Mouse (Mus musculus): Measurements from ENCODE around the gene Dnah1.

The Dnah1 gene

DNA sequence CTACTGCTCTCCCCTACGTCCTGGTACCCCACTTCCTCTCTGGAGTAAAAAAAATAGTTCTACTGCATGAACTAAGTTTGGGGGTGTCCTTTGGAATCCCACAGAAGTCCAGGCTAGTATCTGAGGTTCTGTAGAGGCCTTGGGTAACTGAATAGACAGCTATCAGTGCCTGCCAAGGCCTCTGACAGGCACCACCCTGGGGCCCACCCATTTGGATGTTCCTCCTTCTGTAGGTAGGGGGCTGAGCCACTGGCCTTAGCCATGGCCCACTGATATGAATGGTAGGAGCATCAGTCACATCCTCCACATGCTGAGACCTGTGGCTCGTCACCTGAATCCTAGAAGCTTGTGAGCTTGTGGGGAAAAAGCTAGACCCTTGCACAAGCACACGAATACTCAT is 5.9 kb downstream of the Dnah1 start:
- in situ Hi-C loops (cut with MboI, MseI): loop anchor here (5.0 kb wide), 1 partner anchor 40 kb away; no protein-coding TSS in a partner anchor

DNA sequence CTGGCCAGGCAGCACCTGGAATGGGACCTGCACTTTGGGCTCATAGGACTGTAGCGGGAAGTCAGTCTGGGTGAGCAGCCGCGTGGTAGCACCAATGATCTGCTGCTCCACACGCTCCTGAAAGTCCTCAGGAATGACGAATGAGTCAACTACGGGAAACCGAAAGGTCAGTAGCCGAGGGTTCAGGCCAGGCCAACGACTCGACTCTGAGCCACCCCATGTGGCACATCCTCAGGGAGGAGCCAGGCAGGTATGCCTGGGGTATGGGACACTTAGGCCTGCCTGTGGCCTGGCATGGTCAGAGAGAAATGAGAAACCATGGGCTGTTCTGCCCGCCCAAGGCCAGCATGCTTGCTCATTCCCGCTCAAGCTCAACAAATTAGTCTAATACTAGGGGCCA is 7.1 kb downstream of the Dnah1 start:
- in situ Hi-C loops (cut with MboI, MseI): loop anchor here (5.0 kb wide), 1 partner anchor 39 kb away; no protein-coding TSS in a partner anchor

DNA sequence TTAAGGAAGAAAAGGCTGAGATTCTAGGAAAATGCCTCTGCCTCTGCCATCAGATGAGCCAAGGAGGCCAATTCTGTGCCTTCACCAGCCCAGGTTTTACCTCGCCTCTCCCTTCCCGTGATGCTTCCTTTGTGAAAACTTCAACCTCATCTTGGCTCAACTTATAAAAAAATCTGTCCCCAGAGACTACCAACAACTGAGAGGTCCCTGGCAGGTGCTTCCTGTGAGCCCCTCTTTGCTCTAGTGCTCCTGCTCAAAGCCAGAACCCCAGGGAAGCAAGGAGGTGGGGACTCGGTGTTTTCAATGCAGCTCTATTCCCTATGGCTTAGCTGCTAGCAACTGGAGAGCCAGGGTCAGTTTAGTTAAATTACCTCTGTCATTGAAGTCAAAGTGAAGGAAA is 10.5 kb downstream of the Dnah1 start:
- in situ Hi-C loops (cut with MboI, MseI): loop anchor here (5.0 kb wide), 1 partner anchor 101 kb away; no protein-coding TSS in a partner anchor

DNA sequence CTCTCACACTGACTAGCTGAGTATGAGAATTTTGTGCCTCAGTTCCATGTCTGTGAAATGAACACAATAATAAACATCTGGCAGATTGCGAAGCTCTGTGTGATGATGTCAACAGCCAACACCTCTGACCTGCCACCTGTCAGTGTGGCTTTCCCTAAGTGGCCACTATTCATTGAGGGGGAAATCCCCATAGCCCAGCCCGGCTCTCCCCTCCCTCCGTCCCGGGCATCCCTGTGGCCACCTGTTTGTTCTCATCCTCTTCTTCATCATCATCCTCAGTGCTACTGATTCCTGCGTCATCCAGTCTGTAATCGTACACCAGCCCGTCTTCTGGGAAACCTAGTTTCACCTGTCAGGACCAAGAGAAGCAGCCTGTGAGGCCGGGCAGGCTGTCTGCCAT is 38.0 kb downstream of the Dnah1 start:
- in situ Hi-C loops (cut with MboI, MseI): no loop called here

DNA sequence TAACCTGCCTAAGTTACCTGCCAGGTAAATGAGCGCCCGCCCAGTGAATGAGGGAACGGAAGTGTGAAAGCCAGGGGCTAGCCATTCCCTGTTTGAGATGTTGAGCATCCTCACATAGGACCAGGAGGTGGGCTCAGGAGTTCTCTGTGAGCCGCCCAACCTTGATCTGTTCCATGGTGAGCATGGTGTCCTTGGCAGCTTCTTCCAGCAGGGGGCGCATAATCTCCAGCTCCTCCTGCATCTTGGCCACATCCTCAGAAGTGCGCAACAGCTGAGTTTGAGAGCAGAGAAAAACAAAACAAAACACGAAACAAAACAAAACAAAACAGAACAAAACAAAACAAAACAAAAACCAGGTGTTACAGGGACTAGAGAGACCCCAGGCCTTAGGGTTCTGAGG is 51.5 kb downstream of the Dnah1 start:
- in situ Hi-C loops (cut with MboI, MseI): loop anchor here (5.0 kb wide), 1 partner anchor 200 kb away; no protein-coding TSS in a partner anchor

DNA sequence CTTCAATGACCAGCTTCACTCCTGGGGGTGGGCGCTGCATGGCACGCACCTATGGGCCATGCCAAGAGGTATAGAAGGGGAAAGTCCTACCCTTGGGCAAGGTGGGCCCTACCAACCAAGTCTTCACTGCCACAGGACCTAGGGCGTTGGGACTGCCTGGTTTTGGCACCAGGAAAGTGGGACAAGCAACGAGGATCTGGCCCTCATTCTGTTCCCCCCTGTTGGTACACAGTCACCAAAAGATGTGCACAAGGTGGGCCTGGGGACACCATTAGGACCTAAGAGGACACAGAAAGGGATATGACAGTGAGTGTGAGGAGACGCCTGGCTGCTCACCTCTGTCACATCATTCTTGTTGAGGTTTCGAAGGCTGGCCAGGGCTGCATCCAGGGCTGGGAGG is 52.6 kb downstream of the Dnah1 start:
- in situ Hi-C loops (cut with MboI, MseI): loop anchor here (5.0 kb wide), 1 partner anchor 201 kb away; no protein-coding TSS in a partner anchor

DNA sequence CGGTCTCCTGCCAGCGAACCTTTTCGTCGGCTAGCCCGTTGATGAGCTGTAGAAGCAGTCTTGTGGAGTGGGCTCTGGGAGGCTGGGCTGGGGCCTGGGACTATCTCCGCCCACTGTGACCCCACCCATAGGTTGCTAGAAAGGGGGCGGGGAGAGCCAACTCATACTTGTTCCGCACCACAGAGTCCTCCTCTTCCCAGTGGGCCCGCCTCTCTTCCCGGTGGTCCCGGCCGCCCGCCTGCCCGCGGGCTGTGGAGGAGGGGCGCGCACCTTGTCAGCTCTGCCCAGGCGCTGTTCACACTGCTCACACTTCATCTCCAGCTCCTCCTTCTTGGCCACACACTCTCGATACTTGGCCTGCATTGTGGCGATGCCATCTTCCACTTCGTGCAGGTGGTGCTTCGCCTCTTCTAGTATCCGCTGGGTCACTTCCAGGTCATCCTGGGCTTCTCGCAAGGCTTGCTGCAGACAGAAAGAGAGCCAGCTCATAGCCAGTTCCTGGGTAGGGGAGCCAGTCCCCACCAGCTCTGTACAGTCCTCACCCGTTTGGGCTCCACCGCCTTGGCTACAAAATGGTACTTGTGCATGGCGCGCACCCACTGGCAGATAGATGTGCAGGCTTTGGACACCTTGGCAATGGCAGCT is 54.1 kb downstream of the Dnah1 start:
- in situ Hi-C loops (cut with MboI, MseI): loop anchor here (5.0 kb wide), 1 partner anchor 203 kb away; no protein-coding TSS in a partner anchor

DNA sequence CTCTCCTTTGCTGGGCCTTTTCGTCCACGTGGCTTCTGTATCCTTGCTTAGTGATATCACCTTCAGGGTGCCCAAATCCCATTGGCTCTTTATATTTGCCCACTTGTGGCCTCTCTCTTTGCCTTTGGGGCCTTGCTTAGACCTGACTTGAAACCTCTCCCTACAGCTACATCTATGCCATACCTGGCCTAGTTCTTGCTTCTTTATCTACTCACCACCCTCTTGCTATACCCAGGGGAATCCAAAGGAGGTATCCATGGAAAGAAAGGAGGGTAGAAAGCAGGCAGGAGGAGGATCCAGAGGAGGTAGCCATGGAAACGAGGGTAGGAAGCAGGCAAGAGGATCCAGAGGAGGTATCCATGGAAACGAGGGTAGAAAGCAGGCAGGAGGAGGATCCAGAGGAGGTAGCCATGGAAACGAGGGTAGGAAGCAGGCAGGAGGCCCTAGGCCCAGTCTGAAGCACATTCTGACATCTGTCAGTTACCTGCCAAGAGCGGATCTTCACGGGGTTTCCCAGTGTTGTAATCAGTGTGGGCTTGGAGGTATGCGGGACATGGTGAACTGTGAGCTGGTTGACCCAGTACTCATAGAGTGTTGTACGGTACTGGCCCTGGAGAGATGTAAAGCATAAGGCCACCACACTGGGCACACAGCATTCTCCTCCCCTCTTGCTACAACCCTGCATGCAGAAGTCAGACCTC is 55.2 kb downstream of the Dnah1 start:
- in situ Hi-C loops (cut with MboI, MseI): no loop called here

DNA sequence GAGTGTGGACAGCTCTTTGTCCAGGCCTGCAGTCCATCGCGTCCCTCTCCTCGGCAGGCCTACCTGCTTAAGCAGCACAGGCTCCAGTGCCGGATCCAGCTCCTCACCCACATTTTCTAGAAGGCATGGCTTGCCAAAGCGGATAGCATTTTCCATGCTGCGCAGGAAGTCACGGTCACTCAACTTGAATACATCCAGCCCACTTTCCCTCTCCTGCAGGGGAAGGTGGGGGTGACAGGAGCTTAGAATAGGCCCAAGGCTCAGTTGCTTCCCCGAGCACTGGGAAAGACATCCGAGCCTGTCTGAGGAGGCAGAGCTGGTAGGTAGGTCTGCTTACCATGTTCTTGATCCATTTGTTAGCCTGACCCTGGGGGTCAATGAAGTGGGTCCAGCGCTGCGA is 56.0 kb downstream of the Dnah1 start:
- in situ Hi-C loops (cut with MboI, MseI): no loop called here

DNA sequence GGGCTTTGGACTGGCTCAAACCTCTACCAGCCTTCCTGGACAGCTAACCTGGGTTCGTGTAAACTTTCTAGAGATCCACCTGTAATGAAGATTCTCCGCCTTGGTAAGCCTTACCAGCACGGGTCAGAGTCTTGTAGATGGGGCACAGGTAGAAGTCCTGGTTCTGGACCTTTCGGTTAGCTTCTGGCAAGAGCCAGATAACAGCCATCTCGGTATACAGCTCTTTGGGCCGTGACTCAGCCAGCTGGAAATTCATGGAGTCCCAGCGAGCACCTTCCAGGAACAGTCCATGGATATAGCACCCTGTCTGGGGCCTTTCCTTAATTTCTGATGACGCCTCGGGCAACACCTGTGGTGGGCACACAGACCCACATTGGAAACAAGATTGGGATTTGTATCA is 62.8 kb downstream of the Dnah1 start:
- in situ Hi-C loops (cut with MboI, MseI): no loop called here

DNA sequence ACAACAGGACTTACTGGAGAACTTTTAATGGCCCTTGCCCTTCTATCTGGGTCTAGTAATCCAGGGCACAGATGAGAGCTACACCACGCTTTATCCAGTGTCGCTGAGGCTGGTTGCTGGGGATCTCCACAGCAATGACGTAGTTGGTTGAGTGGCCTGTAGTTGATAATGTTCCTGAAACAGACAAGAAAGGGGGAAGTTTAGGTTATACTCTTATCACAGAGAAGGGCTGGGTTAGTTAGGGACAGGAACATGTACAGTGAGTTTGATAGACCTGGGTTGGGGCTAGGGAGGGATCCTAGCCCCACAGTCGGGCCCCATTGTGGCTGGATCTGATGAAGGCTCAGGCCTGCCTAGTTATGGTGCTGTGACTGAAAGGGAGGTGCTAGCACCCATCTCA is 63.3 kb downstream of the Dnah1 start:
- in situ Hi-C loops (cut with MboI, MseI): no loop called here

DNA sequence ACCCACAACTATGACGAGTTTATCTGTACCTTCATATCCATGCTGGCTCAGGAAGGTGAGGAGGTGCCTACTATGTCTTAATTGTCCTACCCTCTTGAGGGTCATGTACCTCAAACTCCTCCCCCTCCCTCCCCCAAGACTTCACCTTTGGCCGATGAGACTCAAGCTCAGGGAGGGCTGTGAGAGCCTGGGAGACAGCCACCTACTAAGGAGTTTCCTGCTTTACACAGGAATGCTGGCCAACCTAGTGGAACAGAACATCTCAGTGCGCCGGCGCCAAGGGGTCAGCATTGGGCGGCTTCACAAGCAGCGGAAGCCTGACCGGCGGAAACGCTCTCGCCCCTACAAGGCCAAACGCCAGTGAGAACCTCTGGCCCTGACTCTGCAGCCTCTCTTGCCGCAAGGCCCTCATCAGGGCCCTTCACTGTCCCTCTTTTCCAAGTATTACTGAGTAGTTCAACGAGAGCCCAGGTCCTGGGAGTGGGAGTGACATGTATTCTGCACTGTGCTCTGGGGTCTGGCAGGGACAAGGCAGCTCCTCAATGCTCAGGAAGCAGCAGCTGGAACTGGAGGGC is 65.1 kb downstream of the Dnah1 start:
- in situ Hi-C loops (cut with MboI, MseI): no loop called here

DNA sequence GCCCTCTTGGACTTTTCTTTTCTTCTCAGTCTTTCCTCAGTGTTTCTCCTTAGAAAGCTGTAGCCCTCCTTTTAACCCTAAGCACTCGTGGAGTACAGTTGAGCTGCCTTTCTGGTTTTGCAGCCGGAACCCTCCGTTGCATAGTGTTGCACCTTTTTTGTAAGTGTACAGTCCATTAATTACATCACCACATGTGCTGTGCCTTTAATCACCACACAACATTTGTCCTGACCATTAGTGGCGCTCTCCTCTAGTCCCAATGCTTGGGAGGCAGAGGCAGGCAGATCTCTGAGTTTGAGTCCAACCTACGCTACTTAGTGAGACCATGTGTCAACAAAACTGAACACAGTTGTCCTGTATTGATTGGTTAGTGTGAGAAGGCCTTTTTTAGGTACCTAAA is 71.6 kb downstream of the Dnah1 start:
- in situ Hi-C loops (cut with MboI, MseI): loop anchor here (5.0 kb wide), 1 partner anchor 40 kb away; no protein-coding TSS in a partner anchor

DNA sequence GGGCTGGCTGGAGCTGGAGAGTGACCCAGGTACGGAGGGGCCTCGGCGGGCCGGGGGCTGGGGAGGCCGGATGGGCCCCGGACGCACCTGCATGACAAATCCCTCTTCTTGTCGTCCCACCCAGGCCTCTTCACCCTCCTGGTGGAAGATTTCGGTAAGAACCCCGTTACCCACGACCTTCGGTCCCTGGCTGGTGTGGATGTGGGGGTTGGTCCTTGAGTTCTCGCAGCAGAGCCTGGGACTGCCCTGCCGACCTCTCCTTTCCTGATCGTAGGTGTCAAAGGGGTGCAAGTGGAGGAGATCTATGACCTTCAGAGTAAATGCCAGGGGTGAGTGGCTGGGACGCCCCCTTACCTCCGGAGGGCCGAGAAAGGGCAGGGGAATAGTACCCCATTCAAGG is 72.1 kb downstream of the Dnah1 start:
- in situ Hi-C loops (cut with MboI, MseI): loop anchor here (5.0 kb wide), 1 partner anchor 39 kb away; no protein-coding TSS in a partner anchor

DNA sequence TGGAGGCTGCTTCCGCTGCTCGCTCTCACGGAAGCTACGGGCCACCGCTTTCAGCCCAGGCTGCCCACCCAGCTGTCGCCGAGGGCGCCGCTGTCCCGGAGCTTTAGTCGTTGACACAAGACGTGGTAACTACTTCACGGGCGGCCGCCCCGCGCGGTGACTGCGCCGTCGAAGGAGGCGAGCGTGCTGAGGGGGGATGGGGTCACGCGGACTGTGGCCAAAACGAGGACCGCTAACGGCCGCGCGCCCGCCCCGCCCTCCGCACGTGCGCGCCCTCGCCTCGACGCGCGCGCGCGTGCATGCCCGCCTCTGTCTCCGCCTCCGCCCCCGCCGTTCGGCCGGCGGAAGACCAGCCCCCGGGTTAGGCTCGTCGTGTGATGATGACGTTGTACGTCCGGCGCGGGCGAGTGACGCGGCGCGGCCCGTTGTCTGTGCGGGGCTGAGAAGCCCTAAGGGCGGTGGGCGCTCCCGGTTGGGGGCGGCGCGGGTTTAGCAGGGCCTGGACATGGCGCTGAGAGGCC is 72.6 kb downstream of the Dnah1 start, which contains the start of the genes Phf7 and Bap1:
Phf7 (minus strand) TSS at position 234 of the 521 bp plus-strand sequence.
Bap1 (plus strand) TSS at position 367 of the 521 bp plus-strand sequence.
- in situ Hi-C loops (cut with MboI, MseI): loop anchor here (5.0 kb wide), 1 partner anchor 39 kb away; no protein-coding TSS in a partner anchor

DNA sequence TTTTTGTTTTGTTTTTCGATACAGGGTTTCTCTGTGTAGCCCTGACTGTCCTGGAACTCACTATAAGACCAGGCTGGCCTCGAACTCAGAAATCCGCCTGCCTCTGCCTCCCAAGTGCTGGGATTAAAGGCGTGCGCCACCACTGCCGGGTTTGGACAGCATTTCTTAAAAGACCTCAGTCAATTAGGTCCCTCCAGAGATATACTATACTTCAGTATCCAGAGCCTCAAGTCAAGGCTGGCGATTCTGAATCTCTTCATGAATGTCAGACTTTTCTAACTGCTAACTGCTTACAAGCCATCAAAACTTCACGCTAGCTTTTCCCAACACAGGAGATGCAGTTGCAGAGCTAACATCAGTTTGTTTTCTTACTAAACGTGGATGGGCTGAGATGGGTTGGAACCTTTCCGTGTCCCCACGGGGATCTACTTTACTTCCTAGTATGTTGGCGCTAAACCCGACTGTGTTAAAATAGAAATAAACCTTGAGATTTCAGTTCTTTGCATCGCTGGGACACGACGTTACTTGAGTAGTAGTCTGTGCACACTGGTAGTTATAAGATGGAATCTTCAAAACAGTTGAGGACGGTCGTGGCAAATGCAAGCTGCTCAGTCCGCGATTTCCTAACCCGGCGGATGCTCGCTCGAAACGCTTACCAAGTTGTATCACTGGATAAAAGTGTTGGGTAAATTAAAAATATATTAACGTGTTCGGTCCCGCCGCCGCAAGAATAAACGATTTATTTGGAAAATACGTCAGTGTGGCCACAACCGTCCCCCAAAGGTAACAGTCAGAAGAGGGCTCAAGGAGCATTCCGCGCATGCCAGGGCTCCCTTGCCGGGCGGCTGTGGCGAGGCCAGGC is 73.2 kb downstream of the Dnah1 start:
- in situ Hi-C loops (cut with MboI, MseI): loop anchor here (5.0 kb wide), 1 partner anchor 38 kb away; no protein-coding TSS in a partner anchor

DNA sequence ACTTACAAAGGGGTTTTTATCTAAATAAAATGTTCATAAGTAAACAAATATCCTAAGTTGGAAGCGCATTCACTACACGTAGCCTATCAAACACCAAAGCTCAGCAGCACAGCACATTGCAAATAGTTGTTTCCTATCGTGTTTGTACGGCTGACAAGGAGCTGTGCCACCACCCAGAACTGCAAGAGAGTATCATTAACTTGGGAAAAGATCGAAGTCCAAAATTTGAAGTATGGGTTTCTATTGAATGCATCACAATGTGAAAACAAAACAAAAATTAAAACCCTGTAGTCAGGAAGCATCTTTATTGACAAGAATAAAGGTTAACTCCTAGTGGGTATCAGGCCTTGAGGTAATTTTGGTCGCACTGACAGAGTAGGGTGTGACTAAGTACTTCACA is 75.3 kb downstream of the Dnah1 start:
- in situ Hi-C loops (cut with MboI, MseI): no loop called here

DNA sequence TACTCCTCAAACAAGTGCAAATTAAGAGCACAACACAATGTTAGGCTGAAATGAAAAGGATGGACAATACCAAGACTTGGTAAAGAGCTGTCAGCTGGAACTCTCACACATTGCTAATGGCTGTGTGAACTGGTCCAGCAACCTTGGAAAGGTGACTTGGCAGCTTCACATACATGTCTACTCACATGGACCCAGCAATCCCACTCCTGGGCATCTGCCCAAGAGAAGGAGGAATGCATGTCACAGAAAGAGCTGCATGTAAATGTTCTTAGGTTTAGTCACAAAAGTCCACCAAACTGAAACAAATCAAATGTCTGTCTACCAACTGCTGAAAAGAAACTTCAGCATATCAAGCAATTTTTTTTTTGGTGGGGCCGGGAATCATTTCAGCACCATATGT is 77.8 kb downstream of the Dnah1 start:
- in situ Hi-C loops (cut with MboI, MseI): no loop called here

DNA sequence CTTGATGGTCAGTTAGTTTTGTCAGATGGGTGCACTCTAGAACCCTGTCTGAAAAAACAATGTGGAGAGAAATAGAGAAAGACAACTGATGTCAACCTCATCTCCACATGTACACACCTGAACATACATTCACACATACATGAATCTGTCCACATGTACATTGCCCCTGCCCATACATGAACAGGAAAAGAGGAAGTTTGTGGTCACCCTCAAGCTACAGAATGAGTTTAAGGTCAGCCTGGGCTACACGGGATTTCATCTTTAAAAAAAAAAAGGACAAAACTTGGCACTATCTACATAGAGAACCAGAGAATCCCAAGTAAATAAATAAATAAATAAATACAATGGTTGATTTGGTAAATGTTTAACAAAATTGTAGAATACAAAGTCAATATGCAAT is 78.9 kb downstream of the Dnah1 start:
- in situ Hi-C loops (cut with MboI, MseI): no loop called here

DNA sequence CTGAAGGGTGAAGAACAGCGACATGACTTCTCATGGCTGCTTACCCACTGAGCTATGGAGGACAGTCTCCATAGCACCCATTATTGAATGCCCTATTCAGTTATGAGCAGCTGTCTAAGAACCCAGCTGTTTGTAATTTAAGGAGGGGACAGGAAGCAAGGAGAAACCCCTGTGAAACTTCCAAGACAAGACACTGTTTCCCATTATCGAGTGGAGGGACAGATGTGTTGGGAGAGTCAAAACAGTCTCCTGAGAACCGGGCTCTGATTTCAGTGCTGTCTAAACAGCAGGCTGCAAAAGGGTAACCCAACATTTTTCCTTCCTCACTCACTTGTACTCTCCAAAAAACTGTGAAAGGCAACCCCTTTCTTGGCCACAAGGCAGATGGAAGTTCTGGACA is 83.2 kb downstream of the Dnah1 start:
- in situ Hi-C loops (cut with MboI, MseI): no loop called here

Measured in regulatory T cell (primary cell).